Mouse (Mus musculus): ENCODE results near the gene Rprd2.

- no peak for TF ChIP-seq POLR2A (IDR thresholded peaks at IDR 0.05; ENCODE audit: control insufficient read depth, extremely low read depth, insufficient read depth, low read length, poor library complexity)
- TF ChIP-seq CTCF (IDR thresholded peaks at IDR 0.05; ENCODE audit: borderline replicate concordance, control insufficient read depth, extremely low read depth, insufficient read depth, low read length, poor library complexity), result no peak
Observed at GRCm38 (mm10) chr3:95865050-95865449, 46.4 kb upstream of the Rprd2 start.

All from thymus, adult 2 months (tissue).